Mouse (Mus musculus) limb, embryonic 14.5 days (tissue): Measurements from ENCODE around the gene Oscar. TPM values are rescaled to one million over a fixed set of nuclear protein-coding genes. Genes with fewer than 3 reads are reported as not detected.
"Not testable (repeated sequence)": the region's sequence is repeated elsewhere in the genome, so short reads cannot be mapped to it uniquely, and the experiment has no call there.

ENCODE experiments used
- ATAC-seq: fragments of 200-750 bp; cut with Nextera tagmentation; 2 replicates; pipeline ENCODE4 v1.8.0; 2017; ENCODE audit warnings: low read depth, moderate number of reproducible peaks, moderate TSS enrichment; ENCODE audit not compliant: low FRiP score
- DNase-seq: peaks from one replicate; pipeline ENCODE4 v3.0.0-alpha.2; 2015; ENCODE audit warnings: low spot score
- H3K27ac ChIP-seq: fragments of 300-500 bp; sonication (generic); replicated peaks from 2 replicates; pipeline ENCODE4 v1.5.1; 2014; ENCODE audit warnings: low read depth, mild to moderate bottlenecking, low read length, moderate library complexity, mixed read lengths
- H3K27me3 ChIP-seq: fragments of 300-500 bp; sonication (generic); 2 replicates; pipeline ENCODE4 v1.6.1; 2014; ENCODE audit warnings: low read length, mixed read lengths; ENCODE audit not compliant: control insufficient read depth, insufficient read depth
- H3K36me3 ChIP-seq: fragments of 300-500 bp; sonication (generic); 2 replicates; pipeline ENCODE4 v1.6.1; 2014; ENCODE audit warnings: mild to moderate bottlenecking, low read length, moderate library complexity, mixed read lengths; ENCODE audit not compliant: control insufficient read depth, insufficient read depth
- H3K4me1 ChIP-seq: fragments of 300-500 bp; sonication (generic); 2 replicates; pipeline ENCODE4 v1.6.1; 2014; ENCODE audit warnings: antibody characterized with exemption, low read length, mixed read lengths; ENCODE audit not compliant: control insufficient read depth, insufficient read depth
- H3K4me2 ChIP-seq: fragments of 300-500 bp; sonication (generic); replicated peaks from 2 replicates; pipeline ENCODE4 v1.6.1; 2014; ENCODE audit warnings: low read depth, mild to moderate bottlenecking, low read length, moderate library complexity; ENCODE audit not compliant: severe bottlenecking
- H3K4me3 ChIP-seq: fragments of 300-500 bp; sonication (generic); replicated peaks from 2 replicates; pipeline ENCODE4 v1.5.1; 2014; ENCODE audit warnings: low read length
- H3K9ac ChIP-seq: fragments of 300-500 bp; sonication (generic); 2 replicates; pipeline ENCODE4 v1.6.1; 2014; ENCODE audit warnings: mild to moderate bottlenecking, low read depth, low read length, moderate library complexity; ENCODE audit not compliant: severe bottlenecking
- H3K9me3 ChIP-seq: fragments of 300-500 bp; sonication (generic); 2 replicates; pipeline ENCODE4 v1.6.1; 2016; ENCODE audit warnings: low read length; ENCODE audit not compliant: control insufficient read depth
- POLR2A ChIP-seq: fragments of 200-500 bp; IDR thresholded peaks from 2 replicates; pipeline ENCODE4 v1.8.0; 2012; ENCODE audit warnings: inconsistent platforms, mild to moderate bottlenecking, moderate library complexity, borderline replicate concordance; ENCODE audit not compliant: insufficient read depth, insufficient read length; ENCODE audit errors: extremely low read depth
- WGBS: fragments of 180-500 bp; shearing (Covaris S2); extraction: QIAGEN DNeasy Blood & Tissue Kit; methylation state at CpG from one replicate; pipeline ENCODE4 v1.1.7; 2014; 5-methylcytosine and 5-hydroxymethylcytosine counted together
- polyA plus RNA-seq, 2 experiments: library from polyadenylated mRNA; depleted of rRNA in 1 of 2; stranded (reverse) in 1 of 2; unstranded in 1 of 2; fragments of >200 nt; fragmentation: Nextera tagmentation in 1 of 2; extraction: Ambion mirVana in 1 of 2; gene quantifications; 2 replicates each; pipeline versions ENCODE4 v1.2.1 to v1.2.3; 2012 to 2014

The Oscar gene
- polyA plus RNA-seq, 2 experiments, result 0.40 to 1.1 TPM

- 39% methylated on average over 3 of the region's 3 CpGs for WGBS
- no peak overlapping the region for H3K4me3 ChIP-seq
- H3K4me2 ChIP-seq, result no peak overlapping the region
- no peaks in the 10 kb centered on the region for H3K4me1 ChIP-seq
- no peaks in the 10 kb centered on the region for H3K36me3 ChIP-seq
- TF ChIP-seq POLR2A, result no peak
- ATAC-seq (no peak), DNase-seq (no peak)
- H3K27me3 ChIP-seq, result no peaks in the 10 kb centered on the region
- H3K27ac ChIP-seq, result no peak overlapping the region
- no peak overlapping the region for H3K9ac ChIP-seq
- H3K9me3 ChIP-seq, result no peaks in the 10 kb centered on the region
Measured at GRCm38 (mm10) chr7:3609082-3609481, 6.9 kb downstream of the Oscar start.

GRCm38 (mm10) chr7:3608668-3609067, 7.3 kb downstream of the Oscar start:
- 92% methylated on average over 3 of the region's 3 CpGs for WGBS
- Histone ChIP-seq H3K4me1 (no peaks in the 10 kb centered on the region), H3K9ac (no peak overlapping the region), H3K27ac (no peak overlapping the region), H3K9me3 (no peaks in the 10 kb centered on the region), H3K27me3 (no peaks in the 10 kb centered on the region), H3K4me2 (no peak overlapping the region), H3K4me3 (no peak overlapping the region), H3K36me3 (no peaks in the 10 kb centered on the region)
- no peak for ATAC-seq
- TF ChIP-seq POLR2A, result no peak
- no peak for DNase-seq

DNA sequence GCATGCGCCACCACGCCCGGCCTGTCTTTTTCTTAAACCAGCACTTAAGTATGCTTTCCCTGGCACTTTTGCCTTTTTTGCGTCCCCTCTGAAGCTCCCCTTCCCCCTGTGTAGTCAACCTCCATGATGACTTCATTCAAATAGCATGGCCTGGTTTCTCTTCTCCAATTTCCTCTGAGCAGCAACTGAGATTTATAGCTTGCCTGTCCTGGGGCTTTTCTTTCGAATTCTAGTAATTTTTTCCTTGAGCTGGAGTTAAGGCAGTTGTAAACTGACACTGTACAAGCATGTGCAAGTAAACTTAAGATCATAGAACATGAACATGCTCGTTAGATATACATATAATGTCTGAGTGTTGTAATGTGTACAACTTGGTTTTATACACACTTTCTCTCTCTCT, 8.6 kb downstream of the Oscar start:
- Histone ChIP-seq H3K27me3 (no peaks in the 10 kb centered on the region), H3K36me3 (no peaks in the 10 kb centered on the region), H3K9me3 (no peaks in the 10 kb centered on the region), H3K9ac (no peak overlapping the region), H3K4me1 (no peaks in the 10 kb centered on the region), H3K27ac (no peak overlapping the region), H3K4me3 (no peak overlapping the region), H3K4me2 (no peak overlapping the region)
- no peak for ATAC-seq
- no peak for DNase-seq
- TF ChIP-seq POLR2A, result no peak
- WGBS, result 61% methylated on average over 6 of the region's 6 CpGs

DNA sequence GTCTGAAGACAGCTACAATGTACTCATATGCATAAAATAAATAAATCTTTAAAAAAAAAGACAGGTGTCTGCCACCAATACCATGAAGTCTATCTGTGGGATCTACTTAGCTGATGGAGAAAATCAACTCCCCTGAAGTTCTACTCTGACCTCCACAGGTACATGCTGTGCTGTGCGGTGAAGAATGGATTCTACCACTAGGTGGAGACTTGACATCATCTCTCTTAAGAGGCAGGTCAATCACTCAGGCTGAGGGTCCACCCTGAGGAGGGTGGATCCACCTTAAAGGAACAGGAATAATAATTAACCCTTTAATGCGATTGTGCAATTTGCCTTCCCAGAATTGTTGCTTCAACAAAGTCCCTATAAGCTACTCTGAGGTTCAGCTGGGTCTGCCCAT, 9.2 kb downstream of the Oscar start:
- Histone ChIP-seq H3K9me3 (no peaks in the 10 kb centered on the region), H3K27ac (no peak overlapping the region), H3K4me2 (no peak overlapping the region), H3K27me3 (no peaks in the 10 kb centered on the region), H3K4me3 (no peak overlapping the region), H3K9ac (no peak overlapping the region), H3K4me1 (no peaks in the 10 kb centered on the region), H3K36me3 (no peaks in the 10 kb centered on the region)
- TF ChIP-seq POLR2A, result no peak
- DNase-seq, result no peak
- WGBS, result 29% methylated on average over 2 of the region's 2 CpGs
- ATAC-seq, result no peak

- Histone ChIP-seq H3K4me3 (no peak overlapping the region), H3K4me2 (no peak overlapping the region), H3K27me3 (no peaks in the 10 kb centered on the region), H3K27ac (no peak overlapping the region), H3K9me3 (no peaks in the 10 kb centered on the region), H3K4me1 (no peaks in the 10 kb centered on the region), H3K9ac (no peak overlapping the region), H3K36me3 (no peaks in the 10 kb centered on the region)
- ATAC-seq, result no peak; the same call in 1 of the 2 replicates
- 10% methylated on average over 4 of the region's 4 CpGs for WGBS
- DNase-seq, result peak; percentile 86
- TF ChIP-seq POLR2A, result no peak
Measured at GRCm38 (mm10) chr7:3601119-3601518, 14.8 kb downstream of the Oscar start.

DNA sequence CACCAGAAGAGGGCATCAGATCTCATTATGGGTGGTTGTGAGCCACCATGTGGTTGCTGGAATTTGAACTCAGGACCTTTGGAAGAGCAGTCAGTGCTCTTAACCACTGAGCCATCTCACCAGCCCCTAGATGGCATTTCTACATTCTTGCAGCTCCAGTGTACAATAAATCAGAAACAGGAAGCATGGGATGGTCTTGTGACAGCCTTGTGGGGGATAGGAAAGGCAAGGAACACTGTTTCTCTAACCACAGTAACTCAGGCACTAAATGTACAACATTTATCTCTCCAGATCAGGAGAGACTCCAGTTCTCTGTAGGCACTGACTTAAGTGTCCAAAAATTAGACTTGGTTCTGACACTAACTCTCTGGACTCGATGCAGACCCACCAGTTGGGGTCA, 18.2 kb downstream of the Oscar start:
- not testable (repeated sequence) for H3K4me3 ChIP-seq, ATAC-seq, H3K9me3 ChIP-seq, H3K27ac ChIP-seq, H3K36me3 ChIP-seq, H3K4me2 ChIP-seq, DNase-seq, H3K9ac ChIP-seq, H3K4me1 ChIP-seq, H3K27me3 ChIP-seq
- WGBS, result 57% methylated on average over 1 of the region's 1 CpGs
